Mouse (Mus musculus): ENCODE results near the gene Ryr2. TPM values are rescaled to one million over a fixed set of nuclear protein-coding genes. Genes with fewer than 3 reads are reported as not detected.

Gene Ryr2
- total RNA-seq, 2 experiments from 2014 or later: 175 to 248 TPM

Other genes starting within 250 kb of the Ryr2 start
- gene Mtr, start 151.2 kb upstream of the Ryr2 start, total RNA-seq (2021): 10 to 100 TPM; 16.7 to 17.3 TPM
- 10 to 100 TPM; 16.9 to 17.6 TPM for gene Actn2, start 233.8 kb upstream of the Ryr2 start, total RNA-seq (2021)